Mouse (Mus musculus) cerebellum, adult (tissue): ENCODE data around the gene Opn4.
A peak's percentile ranks its signal among the peaks of the same experiment; 100 is the strongest.

ENCODE experiments used
- ATAC-seq: cut with Nextera tagmentation; 2 replicates; pipeline ENCODE4 v1.9.2; 2017; ENCODE audit warnings: mild to moderate bottlenecking, moderate library complexity, mixed read lengths; ENCODE audit not compliant: insufficient number of reproducible peaks, low FRiP score, low TSS enrichment

The Opn4 gene

GRCm38 (mm10) chr14:34591741-34592535 is 8.0 kb downstream of the Opn4 start:
- no peak for ATAC-seq

- no peak for ATAC-seq
Measured at GRCm38 (mm10) chr14:34590743-34591675, 8.9 kb downstream of the Opn4 start.

- ATAC-seq = no peak
Measured at GRCm38 (mm10) chr14:34590017-34590570, 9.8 kb downstream of the Opn4 start.

- no peak for ATAC-seq
Measured at GRCm38 (mm10) chr14:34589185-34589713, 10.7 kb downstream of the Opn4 start.

GRCm38 (mm10) chr14:34588498-34588897 is 11.4 kb downstream of the Opn4 start, which contains the start of gene Ldb3:
Gene Ldb3, minus strand, starts transcription at chr14:34588682.
- ATAC-seq = no peak

- ATAC-seq = no peak
Measured at GRCm38 (mm10) chr14:34588005-34588404, 11.9 kb downstream of the Opn4 start.

GRCm38 (mm10) chr14:34586871-34587270 is 13.1 kb downstream of the Opn4 start:
- ATAC-seq = no peak

- no peak for ATAC-seq
Measured at GRCm38 (mm10) chr14:34585358-34586105, 14.4 kb downstream of the Opn4 start.

- no peak for ATAC-seq
Measured at GRCm38 (mm10) chr14:34582740-34583427, 17.1 kb downstream of the Opn4 start.

GRCm38 (mm10) chr14:34576858-34577257 is 23.1 kb downstream of the Opn4 start:
- ATAC-seq = no peak

GRCm38 (mm10) chr14:34574068-34574467 is 25.9 kb downstream of the Opn4 start:
- ATAC-seq = no peak

- ATAC-seq = no peak
Measured at GRCm38 (mm10) chr14:34573348-34573913, 26.5 kb downstream of the Opn4 start.

- no peak for ATAC-seq
Measured at GRCm38 (mm10) chr14:34571610-34572387, 28.1 kb downstream of the Opn4 start.

GRCm38 (mm10) chr14:34570903-34571302 is 29.0 kb downstream of the Opn4 start:
- no peak for ATAC-seq

GRCm38 (mm10) chr14:34570294-34570693 is 29.6 kb downstream of the Opn4 start:
- peak; percentile 62 for ATAC-seq

- no peak for ATAC-seq
Measured at GRCm38 (mm10) chr14:34569534-34570194, 30.3 kb downstream of the Opn4 start.

GRCm38 (mm10) chr14:34568626-34569025 is 31.3 kb downstream of the Opn4 start:
- no peak for ATAC-seq

GRCm38 (mm10) chr14:34567697-34568096 is 32.2 kb downstream of the Opn4 start:
- ATAC-seq = no peak
